Mouse (Mus musculus) frontal cortex, postnatal 36 days (tissue): ENCODE results near the gene Bicc1.

Experiments
- DNase-seq, 2 experiments: peaks; one replicate each; pipeline ENCODE4 v3.0.0; 2022; ENCODE audit warnings: low spot score in 2 of 2

Bicc1 gene

GRCm38 (mm10) chr10:71159676-71160235 lies at the start of gene Bicc1:
Gene Bicc1, minus strand, starts transcription at chr10:71159700.
- DNase-seq, result peak in 1 of 2 experiments; percentile 24

- DNase-seq, result no peak
Measured at GRCm38 (mm10) chr10:71201512-71201911, 42.0 kb upstream of the Bicc1 start.

DNA sequence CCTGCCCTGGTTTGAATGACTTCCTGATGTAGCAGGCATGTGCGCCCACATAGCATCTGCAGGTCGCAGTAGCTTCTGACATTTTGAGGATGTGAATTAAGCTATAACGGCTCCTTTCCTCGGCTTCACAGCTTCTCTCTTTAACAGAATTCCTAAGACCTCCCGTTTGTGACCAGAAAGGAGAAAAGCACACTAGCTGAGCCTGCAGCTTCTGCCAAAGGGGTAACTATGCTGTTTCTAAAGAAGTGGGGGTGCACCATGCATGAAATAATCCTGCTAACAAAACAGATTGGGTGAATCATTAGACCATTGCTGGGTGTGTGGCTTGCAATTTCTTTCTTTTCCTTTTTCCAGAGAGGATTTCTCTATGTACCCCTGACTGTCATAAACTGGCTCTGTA lies 41.5 kb upstream of the Bicc1 start:
- DNase-seq, result peak in 1 of 2 experiments; percentile 26

DNA sequence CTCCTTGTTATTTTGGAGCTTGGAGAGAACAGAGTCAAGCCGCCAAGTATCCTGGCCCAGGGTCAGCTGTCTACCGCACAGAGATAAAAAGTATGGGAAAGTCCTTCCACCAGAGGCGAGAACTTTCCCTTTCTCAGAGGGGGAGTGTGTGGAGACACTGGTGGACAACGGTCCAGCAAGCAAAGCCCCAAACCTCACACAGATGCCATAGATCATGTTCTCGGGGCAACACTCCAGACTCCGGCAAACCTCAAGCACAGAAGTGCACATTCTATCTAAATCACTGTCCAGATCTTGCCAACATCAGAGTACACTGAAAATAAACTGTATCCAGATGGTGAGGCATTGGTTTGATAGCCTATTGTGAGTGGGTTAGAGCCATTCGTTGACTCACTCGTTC lies 39.2 kb upstream of the Bicc1 start:
- no peak for DNase-seq

DNA sequence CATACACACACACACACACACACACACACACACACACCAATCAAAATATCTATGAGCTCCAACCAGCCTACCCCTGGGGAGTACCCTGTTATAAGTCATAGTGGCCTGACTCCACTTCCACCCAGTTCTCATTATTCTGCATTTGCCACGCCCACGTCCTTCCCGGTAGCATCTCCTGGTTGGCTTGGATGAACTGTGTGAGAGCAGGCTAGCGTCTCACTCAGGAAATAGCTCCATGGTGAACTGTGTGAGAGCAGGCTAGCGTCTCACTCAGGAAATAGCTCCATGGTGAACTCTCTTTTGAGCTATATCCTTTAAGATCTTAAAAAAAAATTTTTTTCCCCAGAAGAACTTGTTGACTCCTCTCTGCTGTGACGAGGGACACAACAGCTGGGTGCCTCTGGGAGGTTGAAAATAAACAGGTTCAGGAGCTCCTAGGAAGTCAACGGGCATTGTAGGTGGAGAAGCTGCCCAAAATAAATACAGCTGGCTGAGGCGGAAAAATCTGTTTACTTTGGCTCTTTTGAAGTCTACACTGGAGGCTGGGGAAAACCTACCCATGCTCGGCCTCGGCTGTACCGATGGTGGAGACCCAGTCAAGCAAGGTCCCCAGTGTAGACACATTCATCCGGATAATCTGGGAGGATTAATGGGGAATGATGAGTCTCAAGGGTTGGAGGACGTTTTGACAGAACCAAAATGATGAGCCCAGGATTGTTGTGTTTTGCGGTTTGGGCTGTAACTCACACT lies 37.7 kb upstream of the Bicc1 start:
- DNase-seq, result no peak

DNA sequence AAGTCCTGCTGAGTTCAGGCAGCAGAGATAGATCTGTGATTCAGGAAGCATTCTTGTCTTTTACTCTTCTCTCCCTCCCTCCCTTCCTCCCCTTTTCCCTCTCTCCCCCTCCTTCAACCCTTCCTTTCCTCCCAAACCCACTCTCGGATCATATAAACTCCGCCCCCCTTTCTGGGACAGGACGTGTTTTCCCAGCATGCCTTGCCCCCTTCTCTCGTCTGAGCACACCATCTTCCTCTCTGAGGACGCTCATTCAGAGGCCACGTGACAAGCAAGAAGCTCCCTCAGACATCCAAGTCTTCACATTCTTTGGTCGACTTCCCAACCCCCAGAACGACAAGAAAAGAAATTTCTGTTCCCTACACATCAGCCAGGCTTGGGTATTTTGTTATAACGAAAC lies 36.0 kb upstream of the Bicc1 start:
- DNase-seq, result no peak

DNA sequence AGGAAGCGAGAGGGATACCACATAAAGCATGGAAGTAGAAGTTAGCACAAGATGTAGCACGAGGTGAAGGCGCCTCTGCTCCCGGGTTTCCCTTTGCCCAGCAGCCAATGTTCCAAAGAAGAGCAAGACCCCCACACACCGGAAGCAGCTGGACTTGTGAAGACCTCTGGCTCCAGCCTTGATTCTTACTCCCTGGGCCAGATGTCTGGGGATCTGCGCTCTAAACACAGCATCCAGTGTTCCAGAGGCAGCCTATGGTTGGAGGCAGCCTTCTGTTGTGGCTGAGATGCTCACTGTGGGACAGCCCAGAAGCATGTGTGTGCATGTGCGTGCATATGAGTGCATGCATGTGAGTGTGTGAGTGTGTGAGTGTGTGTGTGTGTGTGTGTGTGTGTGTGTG lies 35.2 kb upstream of the Bicc1 start:
- no peak for DNase-seq

DNA sequence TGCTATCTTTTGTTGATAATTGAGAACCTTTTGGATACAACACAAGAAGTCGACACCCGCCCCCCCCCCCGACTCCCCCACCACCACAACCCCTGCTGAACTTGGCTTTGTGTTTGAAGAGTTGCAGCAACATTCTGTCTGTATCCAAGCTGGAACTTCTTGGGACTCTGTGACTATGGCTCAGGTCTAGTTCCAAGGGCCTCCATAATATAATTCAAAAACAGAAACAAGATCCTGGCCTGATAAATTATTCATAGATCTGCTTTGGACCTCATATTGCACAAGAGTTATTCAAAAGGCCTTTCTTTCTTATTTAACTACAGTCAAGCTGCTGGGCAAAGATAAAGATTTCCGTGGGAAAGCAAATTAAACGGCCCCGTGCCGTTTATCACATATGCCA lies 33.8 kb upstream of the Bicc1 start:
- no peak for DNase-seq

DNA sequence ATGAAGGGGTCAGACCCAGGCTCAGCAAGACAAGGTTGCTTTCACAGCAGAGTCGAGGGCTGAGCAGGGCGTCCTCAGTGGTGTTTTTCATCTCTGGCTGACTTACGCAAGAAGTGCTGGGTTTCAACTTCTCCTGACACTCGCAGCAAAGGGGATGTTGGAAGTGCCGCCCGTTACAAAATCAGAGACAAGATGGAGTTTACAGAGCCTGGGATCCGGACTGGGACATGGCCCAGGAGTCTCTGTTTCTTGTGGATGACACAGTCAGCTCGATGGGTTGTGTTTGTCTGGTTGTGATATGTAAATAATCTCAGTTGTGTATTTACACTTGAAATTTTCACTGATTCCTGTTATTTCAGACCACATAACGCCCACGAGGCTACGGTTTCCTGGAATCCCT lies 33.4 kb upstream of the Bicc1 start:
- DNase-seq, result no peak

DNA sequence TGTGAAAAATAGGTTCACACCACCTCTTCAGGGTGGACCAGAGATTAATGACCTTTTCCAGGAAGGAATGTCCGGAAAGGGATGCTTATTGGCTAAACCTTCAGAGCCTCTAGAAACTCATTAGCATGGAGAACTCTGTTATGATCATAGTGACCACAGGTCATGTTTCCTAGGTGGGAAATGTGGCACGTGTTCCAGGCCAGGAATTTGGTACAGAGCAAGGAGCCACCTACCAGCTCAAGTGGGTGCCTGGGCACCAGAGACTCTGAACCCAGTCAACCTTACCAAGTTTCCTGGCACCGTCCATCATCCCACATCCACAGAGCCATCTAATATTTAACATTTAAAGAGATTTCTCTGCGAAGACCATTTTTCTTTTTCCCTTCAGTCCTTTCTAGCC lies 29.2 kb upstream of the Bicc1 start:
- no peak for DNase-seq

DNA sequence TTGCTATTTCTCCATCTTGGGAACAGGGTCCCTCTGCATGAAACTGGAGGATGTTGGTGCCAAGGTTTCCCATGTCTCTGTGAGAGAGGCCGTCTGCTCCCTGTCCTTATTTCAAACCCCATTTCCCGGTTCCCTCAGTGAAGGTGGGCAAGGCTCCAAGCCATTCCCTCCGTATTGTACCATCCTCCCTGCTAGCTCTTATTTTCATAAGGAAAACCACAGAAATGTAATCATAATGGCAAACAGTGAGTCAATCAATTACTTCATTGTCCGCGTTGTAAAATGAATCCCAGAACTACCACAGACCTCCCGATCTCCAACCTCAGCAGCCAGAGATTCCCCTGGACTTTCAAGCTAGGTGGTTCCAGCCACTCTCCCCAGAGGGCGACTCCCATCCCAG lies 25.6 kb upstream of the Bicc1 start:
- no peak for DNase-seq

GRCm38 (mm10) chr10:71183339-71184031 lies 24.0 kb upstream of the Bicc1 start:
- no peak for DNase-seq

DNA sequence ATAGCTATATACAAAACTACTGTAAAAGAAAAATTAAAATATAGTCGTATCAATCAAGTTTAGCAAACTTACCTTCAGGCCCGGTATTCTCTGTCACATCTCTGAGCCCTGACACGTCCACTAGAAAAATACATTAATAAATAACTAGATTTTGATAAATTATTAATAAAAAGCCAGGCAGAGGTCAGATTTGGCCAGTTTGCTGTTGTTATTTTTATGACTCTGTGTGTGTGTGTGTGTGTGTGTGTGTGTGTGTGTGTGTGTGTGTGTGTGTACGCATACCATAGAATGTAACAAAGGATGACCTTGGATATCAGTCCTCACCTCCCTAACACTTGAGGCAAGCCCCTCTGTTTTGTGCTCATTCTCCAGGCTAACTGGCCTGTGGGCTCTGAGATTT lies 22.4 kb upstream of the Bicc1 start:
- no peak for DNase-seq

GRCm38 (mm10) chr10:71181091-71181490 lies 21.6 kb upstream of the Bicc1 start:
- no peak for DNase-seq

DNA sequence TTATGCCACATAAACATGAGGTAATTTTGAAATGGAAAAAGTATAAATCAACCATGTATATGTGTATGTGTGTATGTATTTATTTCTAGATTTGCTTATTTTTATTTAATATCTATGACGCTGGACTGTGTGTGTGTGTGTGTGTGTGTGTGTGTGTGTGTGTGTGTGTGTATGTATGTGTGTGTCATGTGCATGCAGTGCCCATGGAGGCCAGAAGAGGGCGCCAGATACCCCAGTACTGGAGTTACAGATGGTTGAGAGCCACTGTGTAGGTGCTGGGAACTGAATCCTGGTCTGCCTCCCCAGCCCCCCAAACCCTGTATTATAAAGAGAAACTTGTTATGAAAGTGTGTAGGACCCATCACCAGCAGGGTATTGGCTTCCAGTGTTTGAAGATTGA lies 20.6 kb upstream of the Bicc1 start:
- DNase-seq, result no peak

DNA sequence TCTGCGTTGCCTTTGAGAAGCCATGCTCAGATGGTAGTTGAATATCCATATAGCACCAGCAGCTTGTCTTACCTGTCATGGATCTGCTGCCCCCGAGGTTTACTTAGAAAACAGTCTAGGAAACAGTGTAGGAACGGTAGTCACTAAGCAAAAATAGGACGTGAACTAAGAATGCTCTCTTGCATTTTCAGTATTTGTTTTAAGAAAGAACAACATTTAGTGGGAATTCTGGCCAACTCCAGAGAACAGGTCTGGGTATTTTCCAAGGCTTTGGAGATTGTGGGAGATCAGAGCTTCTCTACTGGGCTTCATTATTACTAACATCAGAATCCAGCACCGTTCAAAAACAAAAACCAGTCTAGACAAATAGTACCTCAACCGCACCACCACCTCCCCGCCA lies 17.7 kb upstream of the Bicc1 start:
- no peak for DNase-seq

- no peak for DNase-seq
Measured at GRCm38 (mm10) chr10:71176341-71176740, 16.8 kb upstream of the Bicc1 start.

DNA sequence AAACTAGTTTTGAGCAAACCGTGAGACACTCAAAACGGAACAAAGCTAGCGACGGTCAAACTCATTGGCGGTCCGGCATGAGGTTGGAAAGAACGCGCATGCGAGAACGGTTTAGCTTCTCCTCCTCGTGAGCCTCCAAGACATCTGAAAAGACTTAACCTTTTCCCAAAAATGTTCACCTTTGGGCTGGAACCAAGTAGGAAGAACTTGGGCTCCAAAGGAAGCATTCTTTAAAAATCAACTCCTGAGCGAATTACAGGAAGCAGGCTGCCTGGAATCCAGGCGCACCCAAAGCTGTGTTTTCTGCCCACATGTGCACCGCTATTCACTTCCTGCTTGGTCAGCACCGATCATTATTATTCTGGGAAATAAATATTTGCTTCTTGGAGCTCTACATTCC lies 15.8 kb upstream of the Bicc1 start:
- no peak for DNase-seq

- no peak for DNase-seq
Measured at GRCm38 (mm10) chr10:71171414-71171813, 11.9 kb upstream of the Bicc1 start.

- no peak for DNase-seq
Measured at GRCm38 (mm10) chr10:71170771-71171170, 11.3 kb upstream of the Bicc1 start.

GRCm38 (mm10) chr10:71169811-71170210 lies 10.3 kb upstream of the Bicc1 start:
- DNase-seq, result no peak

DNA sequence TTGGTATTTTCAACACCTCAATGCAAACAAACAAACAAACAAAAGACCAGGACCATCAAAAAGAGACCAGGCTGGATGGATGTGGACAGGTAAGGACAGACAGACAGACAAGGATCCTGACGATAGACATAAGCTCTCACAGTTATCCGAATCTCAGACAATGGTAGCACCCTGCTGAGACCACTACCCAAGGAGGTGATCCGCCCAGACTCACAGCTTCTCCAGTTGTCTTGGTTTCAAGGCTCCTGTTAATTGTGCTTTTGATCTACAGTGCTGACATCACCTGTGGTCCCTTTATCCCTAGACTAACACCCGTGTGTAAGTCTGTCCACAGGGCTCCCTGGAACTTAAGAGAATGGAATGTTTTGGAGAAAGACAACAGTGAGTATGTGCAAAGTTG lies 9.7 kb upstream of the Bicc1 start:
- no peak for DNase-seq

DNA sequence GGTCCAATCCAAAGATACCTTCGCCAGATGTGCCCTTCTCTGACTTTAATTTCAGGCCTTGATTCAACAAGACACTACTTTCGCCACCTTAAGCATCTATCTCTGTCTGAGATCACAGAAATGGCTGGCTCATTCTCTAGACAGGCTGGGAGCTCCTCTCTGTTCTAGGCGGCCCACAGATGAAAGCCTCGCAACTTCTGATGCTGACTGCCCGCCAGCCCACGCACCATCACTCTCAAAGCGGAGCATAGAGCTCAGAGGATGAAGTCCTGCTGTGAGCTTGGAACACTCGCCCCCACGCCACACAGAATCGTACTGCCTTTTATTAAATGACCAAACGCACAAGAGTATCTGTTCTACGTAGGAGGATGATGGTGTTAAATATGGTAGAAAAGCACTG lies 949 bp upstream of the Bicc1 start:
- DNase-seq, result peak; percentile 18 to 25
